Mouse (Mus musculus): ENCODE measurements at regions not wholly inside any gene's neighbourhood (a gene's known extent, or its start where the extent isn't known, plus 50 kb on each side); places are given as distances from the start of the nearest gene placed in this dataset.

DNA sequence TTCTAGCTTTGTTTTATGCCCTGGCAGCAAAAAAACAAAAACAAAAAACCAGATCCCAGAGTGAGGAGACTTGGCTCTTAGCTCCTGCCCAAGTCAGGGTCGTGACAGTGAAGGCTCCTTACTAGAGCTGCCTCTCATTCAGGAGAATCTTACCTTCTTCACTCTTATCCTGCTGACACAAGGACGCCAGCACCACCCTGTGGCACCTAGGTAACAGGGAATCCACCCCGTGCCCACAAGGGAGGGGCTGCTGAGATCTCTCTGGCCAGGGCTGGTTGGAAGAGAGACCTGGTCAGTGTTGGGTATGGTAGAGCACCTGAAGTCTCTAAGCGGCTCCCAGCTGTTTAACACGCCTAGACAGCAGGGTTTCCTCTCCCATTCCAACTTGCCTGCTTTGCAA lies 139.3 kb downstream of the Cyp26a1 start:
- no peak for DNase-seq (ENCODE audit: low spot score in 2 of 2)
